Mouse (Mus musculus): ENCODE results near the gene Phf1. TPM values are rescaled to one million over a fixed set of nuclear protein-coding genes. Genes with fewer than 3 reads are reported as not detected.

Phf1 gene
- polyA plus RNA-seq, 1 experiment from 2014 or later = 9.5 TPM

- no peaks in the 10 kb centered on the region for H3K27me3 ChIP-seq
- H3K9me3 ChIP-seq (replicated peaks) = no peaks in the 10 kb centered on the region
- no peak overlapping the region for H3K4me3 ChIP-seq
- no peak for ATAC-seq
- WGBS = 91% methylated on average over 18 of the region's 18 CpGs
- peaks cover 27% of the 10 kb centered on the region for H3K4me1 ChIP-seq
- H3K9ac ChIP-seq = no peak overlapping the region
- no peak overlapping the region for H3K4me2 ChIP-seq
- no peak overlapping the region for H3K27ac ChIP-seq
- H3K36me3 ChIP-seq (ENCODE audit: poor library complexity, severe bottlenecking) = peaks cover 83% of the 10 kb centered on the region
Observed at GRCm38 (mm10) chr17:26956895-26957294, 24.0 kb downstream of the Phf1 start.

DNA sequence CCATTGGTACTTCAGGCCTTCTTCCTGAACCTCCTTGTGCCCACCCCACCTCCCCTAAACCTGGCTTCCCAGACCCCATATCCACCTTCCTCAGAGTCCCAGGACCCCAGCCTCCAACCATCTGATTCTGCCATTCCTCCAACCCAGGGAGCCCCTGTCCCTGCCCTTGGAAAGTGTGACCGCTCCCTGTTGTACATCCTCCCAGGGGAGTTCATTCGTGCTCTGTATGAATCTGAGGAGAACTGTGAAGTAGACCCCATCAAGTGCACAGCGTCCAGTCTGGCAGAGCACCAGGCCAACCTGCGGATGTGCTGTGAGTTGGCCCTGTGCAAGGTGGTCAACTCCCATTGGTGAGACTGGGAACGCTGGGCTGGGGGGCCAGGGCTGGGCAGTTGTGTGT, 25.0 kb downstream of the Phf1 start:
- Histone ChIP-seq H3K4me3 (no peak overlapping the region), H3K4me1 (peaks cover 17% of the 10 kb centered on the region), H3K4me2 (no peak overlapping the region), H3K36me3 (ENCODE audit: poor library complexity, severe bottlenecking) (peaks cover 91% of the 10 kb centered on the region), H3K9ac (no peak overlapping the region), H3K27me3 (no peaks in the 10 kb centered on the region), H3K9me3 (replicated peaks) (no peaks in the 10 kb centered on the region), H3K27ac (no peak overlapping the region)
- 92% methylated on average over 5 of the region's 5 CpGs for WGBS
- no peak for ATAC-seq

DNA sequence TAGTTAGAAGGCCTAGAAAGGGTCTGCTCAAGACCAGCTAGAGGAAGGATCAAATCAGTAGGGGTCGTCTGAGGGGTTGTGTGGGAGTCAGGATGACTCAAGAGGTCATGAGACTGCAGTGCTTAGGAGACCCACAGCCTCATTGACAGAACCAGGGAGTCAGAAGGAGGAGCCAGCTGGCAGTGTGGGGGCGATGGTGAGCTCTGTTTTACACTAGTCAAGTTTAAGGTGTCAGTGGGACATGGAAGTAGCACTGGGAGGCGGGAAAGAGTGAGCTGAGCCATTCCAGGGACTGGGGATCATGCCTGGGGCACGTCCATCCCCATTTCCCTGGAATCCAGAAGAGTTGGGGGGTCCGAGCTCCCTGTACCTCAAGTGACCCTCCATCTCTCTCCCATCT, 26.0 kb downstream of the Phf1 start:
- Histone ChIP-seq H3K27ac (no peak overlapping the region), H3K4me2 (no peak overlapping the region), H3K4me1 (peaks cover 7% of the 10 kb centered on the region), H3K9me3 (replicated peaks) (no peaks in the 10 kb centered on the region), H3K9ac (no peak overlapping the region), H3K4me3 (no peak overlapping the region), H3K36me3 (ENCODE audit: poor library complexity, severe bottlenecking) (peaks cover 93% of the 10 kb centered on the region), H3K27me3 (no peaks in the 10 kb centered on the region)
- WGBS = 57% methylated on average over 5 of the region's 5 CpGs
- ATAC-seq = no peak

DNA sequence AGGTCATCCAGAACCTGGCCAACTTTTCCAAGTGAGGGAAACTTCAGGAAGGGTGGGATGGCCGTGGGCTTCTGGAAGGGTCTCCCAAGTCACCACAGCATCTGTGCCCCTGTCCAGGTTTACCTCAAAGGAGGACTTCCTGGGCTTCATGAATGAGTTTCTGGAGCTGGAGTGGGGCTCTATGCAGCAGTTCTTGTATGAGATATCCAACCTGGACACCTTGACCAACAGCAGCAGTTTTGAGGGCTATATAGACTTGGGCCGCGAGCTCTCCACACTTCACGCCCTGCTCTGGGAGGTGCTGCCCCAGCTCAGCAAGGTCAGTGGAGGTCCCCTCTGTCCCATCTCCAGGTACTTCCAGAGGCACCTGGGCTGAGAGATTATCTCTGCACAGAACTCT, 27.0 kb downstream of the Phf1 start:
- H3K27ac ChIP-seq = no peak overlapping the region
- H3K36me3 ChIP-seq (ENCODE audit: poor library complexity, severe bottlenecking) = peaks cover 99% of the 10 kb centered on the region

GRCm38 (mm10) chr17:26961572-26962240, 28.9 kb downstream of the Phf1 start:
- Histone ChIP-seq H3K27me3 (no peaks in the 10 kb centered on the region), H3K4me3 (no peak overlapping the region), H3K9ac (no peak overlapping the region), H3K36me3 (ENCODE audit: poor library complexity, severe bottlenecking) (peaks cover 99% of the 10 kb centered on the region), H3K4me1 (no peaks in the 10 kb centered on the region), H3K4me2 (no peak overlapping the region), H3K27ac (no peak overlapping the region), H3K9me3 (replicated peaks) (no peaks in the 10 kb centered on the region)
- 93% methylated on average over 21 of the region's 21 CpGs for WGBS
- ATAC-seq = no peak

More for the DNA sequence above, 27.0 kb downstream of the Phf1 start:
- no peak overlapping the region for H3K9ac ChIP-seq
- H3K4me1 ChIP-seq = peaks cover under 1% of the 10 kb centered on the region; the same call in 1 of the 2 replicates
- H3K9me3 ChIP-seq (replicated peaks) = no peaks in the 10 kb centered on the region
- no peak overlapping the region for H3K4me3 ChIP-seq
- no peak for ATAC-seq
- WGBS = 97% methylated on average over 4 of the region's 4 CpGs
- no peak overlapping the region for H3K4me2 ChIP-seq
- no peaks in the 10 kb centered on the region for H3K27me3 ChIP-seq

DNA sequence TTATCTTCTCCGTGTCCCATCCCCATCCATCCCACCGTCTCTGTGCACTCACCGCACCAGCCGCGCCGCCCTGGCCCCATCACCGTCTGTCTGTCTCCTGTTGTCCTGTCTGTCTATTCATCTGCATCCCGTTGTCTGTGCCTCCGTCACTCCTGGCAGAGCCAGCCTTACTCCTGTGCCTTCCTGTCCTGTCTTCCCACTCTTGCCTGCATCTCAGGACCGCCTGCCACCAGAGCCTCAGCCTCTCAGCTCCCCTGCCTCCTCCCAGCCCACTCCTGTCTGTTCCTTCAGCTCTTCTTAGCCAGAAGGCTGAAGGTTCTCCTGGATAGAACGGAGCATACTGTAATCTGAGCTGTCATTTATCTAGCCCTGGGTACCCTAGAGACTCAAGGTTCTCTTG, 34.1 kb downstream of the Phf1 start:
- Histone ChIP-seq H3K9me3 (replicated peaks) (no peaks in the 10 kb centered on the region), H3K4me3 (no peak overlapping the region), H3K4me1 (peaks cover 10% of the 10 kb centered on the region), H3K27ac (no peak overlapping the region), H3K9ac (no peak overlapping the region), H3K27me3 (no peaks in the 10 kb centered on the region), H3K4me2 (no peak overlapping the region), H3K36me3 (ENCODE audit: poor library complexity, severe bottlenecking) (peaks cover 89% of the 10 kb centered on the region)
- ATAC-seq = no peak
- 91% methylated on average over 11 of the region's 11 CpGs for WGBS

DNA sequence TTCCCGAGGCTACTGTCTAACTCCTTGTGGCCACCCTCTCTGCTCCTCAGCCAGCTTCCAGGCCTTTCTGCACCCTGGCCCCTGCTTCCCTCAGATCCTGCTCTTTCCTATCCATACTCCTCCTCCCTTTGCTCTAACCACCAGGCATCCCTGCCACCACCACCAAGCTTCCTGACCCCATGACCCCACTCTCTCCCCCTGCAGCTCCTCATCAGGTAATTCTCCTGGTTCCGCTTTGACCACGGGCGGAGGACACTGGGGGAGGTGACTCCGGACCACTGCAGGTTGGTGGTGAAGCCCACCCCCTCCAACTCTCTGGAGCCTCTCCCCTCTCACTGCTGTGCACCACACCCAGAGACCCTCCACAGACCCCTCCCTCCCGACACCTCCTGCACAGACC, 34.6 kb downstream of the Phf1 start:
- Histone ChIP-seq H3K36me3 (ENCODE audit: poor library complexity, severe bottlenecking) (peaks cover 85% of the 10 kb centered on the region), H3K9ac (no peak overlapping the region), H3K4me3 (no peak overlapping the region), H3K27ac (no peak overlapping the region), H3K4me2 (no peak overlapping the region), H3K9me3 (replicated peaks) (no peaks in the 10 kb centered on the region), H3K27me3 (no peaks in the 10 kb centered on the region), H3K4me1 (peaks cover 15% of the 10 kb centered on the region)
- WGBS = 89% methylated on average over 6 of the region's 6 CpGs
- no peak for ATAC-seq

DNA sequence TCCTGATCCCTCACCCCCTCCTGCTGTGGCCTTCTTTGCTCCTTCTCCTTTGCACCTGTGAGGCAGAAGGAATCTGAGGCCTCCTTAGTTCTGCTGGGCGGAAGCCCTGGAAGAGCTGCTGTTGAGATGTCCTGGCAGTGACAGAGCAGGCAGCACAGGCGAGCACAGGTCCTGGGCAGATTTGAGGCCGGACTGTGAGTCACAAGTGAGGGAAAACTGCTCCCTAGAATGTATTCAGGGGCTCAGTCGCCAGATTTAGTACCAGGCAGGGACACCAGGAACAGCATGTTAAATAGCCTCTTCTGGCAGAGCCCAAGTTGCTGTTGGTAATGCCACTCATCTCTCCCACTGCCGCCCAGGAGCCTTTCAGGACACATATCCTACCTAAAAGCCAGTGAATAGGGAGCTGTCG, 35.4 kb downstream of the Phf1 start:
- WGBS = 78% methylated on average over 6 of the region's 6 CpGs
- H3K27ac ChIP-seq = no peak overlapping the region
- H3K9me3 ChIP-seq (replicated peaks) = no peaks in the 10 kb centered on the region
- H3K4me1 ChIP-seq = peaks cover 17% of the 10 kb centered on the region
- no peak overlapping the region for H3K4me3 ChIP-seq
- H3K4me2 ChIP-seq = no peak overlapping the region
- H3K36me3 ChIP-seq (ENCODE audit: poor library complexity, severe bottlenecking) = peaks cover 77% of the 10 kb centered on the region
- H3K27me3 ChIP-seq = no peaks in the 10 kb centered on the region
- H3K9ac ChIP-seq = no peak overlapping the region
- ATAC-seq = no peak

GRCm38 (mm10) chr17:26969257-26969656, 36.4 kb downstream of the Phf1 start:
- ATAC-seq = no peak
- Histone ChIP-seq H3K9ac (no peak overlapping the region), H3K4me2 (no peak overlapping the region), H3K4me1 (peaks cover 25% of the 10 kb centered on the region), H3K36me3 (ENCODE audit: poor library complexity, severe bottlenecking) (peaks cover 68% of the 10 kb centered on the region), H3K27me3 (no peaks in the 10 kb centered on the region), H3K9me3 (replicated peaks) (no peaks in the 10 kb centered on the region), H3K4me3 (no peak overlapping the region), H3K27ac (no peak overlapping the region)
- 84% methylated on average over 6 of the region's 6 CpGs for WGBS

DNA sequence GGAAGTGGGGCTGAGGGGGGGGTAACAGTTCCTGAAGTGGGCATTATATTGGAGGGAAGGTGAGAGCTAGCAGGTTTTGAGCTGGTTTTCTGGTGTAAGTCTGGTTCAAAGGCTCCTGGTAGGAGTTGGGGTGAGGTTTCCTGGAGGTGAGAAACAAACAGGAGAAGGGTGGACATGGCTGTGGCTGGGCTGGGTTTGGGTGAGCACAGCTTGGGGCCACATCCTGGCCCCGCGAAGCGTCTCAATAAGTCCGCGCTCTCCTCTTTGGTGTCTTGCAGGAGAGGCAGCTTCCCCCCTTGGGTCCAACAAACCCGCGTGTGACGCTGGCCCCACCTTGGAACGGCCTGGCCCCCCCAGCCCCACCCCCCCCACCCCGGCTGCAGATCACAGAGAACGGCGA, 37.4 kb downstream of the Phf1 start:
- Histone ChIP-seq H3K4me1 (peaks cover 35% of the 10 kb centered on the region), H3K36me3 (ENCODE audit: poor library complexity, severe bottlenecking) (peaks cover 68% of the 10 kb centered on the region), H3K4me2 (no peak overlapping the region), H3K27me3 (no peaks in the 10 kb centered on the region), H3K9ac (no peak overlapping the region), H3K27ac (no peak overlapping the region), H3K9me3 (replicated peaks) (no peaks in the 10 kb centered on the region), H3K4me3 (no peak overlapping the region)
- 66% methylated on average over 6 of the region's 12 CpGs for WGBS
- no peak for ATAC-seq

- H3K9me3 ChIP-seq (replicated peaks) = no peaks in the 10 kb centered on the region
- H3K4me3 ChIP-seq = no peak overlapping the region
- H3K27me3 ChIP-seq = no peaks in the 10 kb centered on the region
- H3K36me3 ChIP-seq (ENCODE audit: poor library complexity, severe bottlenecking) = peaks cover 68% of the 10 kb centered on the region
- H3K9ac ChIP-seq = peak overlapping the region; percentile 83; the same call in 1 of the 2 replicates
- no peak overlapping the region for H3K27ac ChIP-seq
- ATAC-seq = no peak
- H3K4me1 ChIP-seq = peaks cover 46% of the 10 kb centered on the region
- H3K4me2 ChIP-seq = peak overlapping the region; percentile 98
- 56% methylated on average over 8 of the region's 8 CpGs for WGBS
Observed at GRCm38 (mm10) chr17:26971247-26971905, 38.5 kb downstream of the Phf1 start.

DNA sequence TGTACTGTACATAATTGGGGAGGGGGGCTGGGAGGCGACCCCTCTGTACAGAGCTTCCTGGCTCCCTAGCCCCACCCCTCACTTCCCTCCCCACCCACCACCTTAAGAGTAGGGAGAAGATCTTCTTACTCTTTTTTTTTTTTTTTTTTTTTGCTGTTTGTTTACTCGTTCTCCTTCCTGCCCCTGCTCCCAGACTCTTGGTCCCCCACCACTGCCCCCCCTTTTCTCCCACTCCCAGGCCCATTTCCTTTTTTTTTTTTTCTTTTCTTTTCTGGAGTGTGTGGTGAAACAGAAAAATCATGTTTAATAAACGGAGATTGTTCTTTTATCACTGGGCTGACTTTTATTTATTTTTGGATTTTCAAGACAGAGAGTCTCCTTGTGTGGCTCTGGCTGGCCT, 39.3 kb downstream of the Phf1 start:
- H3K36me3 ChIP-seq (ENCODE audit: poor library complexity, severe bottlenecking) = peaks cover 68% of the 10 kb centered on the region
- peak overlapping the region; percentile 84; the same call in 1 of the 2 replicates for H3K27ac ChIP-seq
- peak overlapping the region; percentile 85 for H3K4me3 ChIP-seq
- H3K9me3 ChIP-seq (replicated peaks) = no peaks in the 10 kb centered on the region
- no peaks in the 10 kb centered on the region for H3K27me3 ChIP-seq
- H3K4me1 ChIP-seq = peaks cover 50% of the 10 kb centered on the region
- peak overlapping the region; percentile 83 for H3K9ac ChIP-seq
- ATAC-seq = no peak
- 7% methylated on average over 3 of the region's 3 CpGs for WGBS
- H3K4me2 ChIP-seq = peak overlapping the region; percentile 98
